Mouse (Mus musculus): ENCODE data around the gene Dync1li1. TPM values are rescaled to one million over a fixed set of nuclear protein-coding genes. Genes with fewer than 3 reads are reported as not detected.

The Dync1li1 gene
- 47.1 TPM for polyA plus RNA-seq (2014; fragmentation: Illumina TruSeq; extraction: RNeasy Lipid Tissue Mini Kit (QIAGEN cat#74804); ENCODE audit: low read depth, low replicate concordance)

DNA sequence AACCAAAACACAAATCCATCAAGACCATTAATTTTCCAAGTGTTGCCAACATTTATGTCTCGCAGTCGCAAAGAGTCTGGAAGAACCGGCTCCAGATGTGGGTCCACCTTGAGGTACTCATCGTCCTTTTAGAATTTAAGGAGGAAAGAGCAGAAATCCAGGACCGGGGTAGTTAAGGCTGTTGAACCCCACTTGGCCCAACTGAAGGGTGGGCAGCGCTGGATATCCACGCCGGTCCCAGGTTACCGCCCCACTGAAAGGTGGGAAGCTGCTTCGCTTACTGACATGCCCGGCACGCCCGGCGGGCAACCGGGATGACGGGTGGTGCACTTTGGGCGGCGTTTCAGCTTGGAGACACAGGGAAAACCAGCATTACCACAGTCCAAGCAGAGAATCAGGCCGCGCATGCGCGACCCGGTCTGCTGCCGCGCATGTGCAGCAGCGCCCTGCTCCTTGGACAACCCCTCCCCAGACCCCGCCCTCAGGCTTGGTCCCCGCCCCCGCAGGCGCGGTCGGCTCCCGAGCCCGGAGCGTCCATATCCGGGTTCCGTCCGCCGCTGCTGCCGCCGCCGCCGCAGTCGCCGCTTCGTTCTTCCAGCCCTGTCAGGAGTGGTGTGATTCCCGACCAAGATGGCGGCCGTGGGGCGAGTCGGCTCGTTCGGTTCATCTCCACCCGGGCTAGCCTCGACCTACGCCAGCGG is at the start of gene Dync1li1:
Gene Dync1li1 (plus strand): TSS at position 539 of the 701 bp plus-strand sequence.

DNA sequence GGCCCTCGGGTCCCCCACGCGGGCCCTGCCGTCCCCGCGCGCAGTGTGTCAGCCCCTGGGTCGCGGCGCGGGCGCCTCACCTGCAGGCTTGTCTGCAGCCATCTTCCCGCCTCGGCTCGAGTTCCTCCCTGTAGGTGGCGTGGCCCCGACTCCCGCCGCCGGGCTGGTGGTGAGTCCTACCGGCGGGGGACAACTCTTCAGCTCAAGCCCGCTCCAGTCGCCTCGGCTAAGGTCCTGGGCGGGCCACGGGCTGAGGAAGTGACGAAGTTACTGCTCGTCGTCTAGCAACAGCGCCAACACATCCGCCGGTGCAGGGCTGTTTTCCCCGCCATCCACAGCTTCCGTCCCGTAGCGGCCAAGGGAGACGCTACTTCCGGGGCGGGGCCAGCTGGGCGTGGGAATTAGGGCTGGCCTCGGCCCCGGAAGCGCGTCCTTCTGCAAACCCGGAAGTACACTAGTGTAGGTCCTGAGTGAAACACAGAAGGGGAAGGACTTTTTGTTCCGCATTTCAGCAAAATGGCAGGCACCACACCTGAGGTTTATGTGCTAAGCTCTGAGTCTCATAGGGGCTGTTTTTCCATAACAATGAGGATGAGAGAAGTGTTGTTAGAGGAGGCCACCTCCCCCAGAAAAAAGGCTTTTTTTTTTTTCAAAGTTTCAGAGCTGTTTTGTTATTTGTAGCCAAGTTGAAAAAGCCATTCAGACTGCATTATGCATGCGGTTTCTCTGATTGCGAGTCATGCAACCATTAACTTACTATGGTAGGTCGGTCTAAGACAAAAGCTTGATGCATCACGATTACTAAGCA is 48.5 kb upstream of the Dync1li1 start, which contains the start of gene Cnot10:
Gene Cnot10 (minus strand): TSS at position 346 of the 808 bp plus-strand sequence.

DNA sequence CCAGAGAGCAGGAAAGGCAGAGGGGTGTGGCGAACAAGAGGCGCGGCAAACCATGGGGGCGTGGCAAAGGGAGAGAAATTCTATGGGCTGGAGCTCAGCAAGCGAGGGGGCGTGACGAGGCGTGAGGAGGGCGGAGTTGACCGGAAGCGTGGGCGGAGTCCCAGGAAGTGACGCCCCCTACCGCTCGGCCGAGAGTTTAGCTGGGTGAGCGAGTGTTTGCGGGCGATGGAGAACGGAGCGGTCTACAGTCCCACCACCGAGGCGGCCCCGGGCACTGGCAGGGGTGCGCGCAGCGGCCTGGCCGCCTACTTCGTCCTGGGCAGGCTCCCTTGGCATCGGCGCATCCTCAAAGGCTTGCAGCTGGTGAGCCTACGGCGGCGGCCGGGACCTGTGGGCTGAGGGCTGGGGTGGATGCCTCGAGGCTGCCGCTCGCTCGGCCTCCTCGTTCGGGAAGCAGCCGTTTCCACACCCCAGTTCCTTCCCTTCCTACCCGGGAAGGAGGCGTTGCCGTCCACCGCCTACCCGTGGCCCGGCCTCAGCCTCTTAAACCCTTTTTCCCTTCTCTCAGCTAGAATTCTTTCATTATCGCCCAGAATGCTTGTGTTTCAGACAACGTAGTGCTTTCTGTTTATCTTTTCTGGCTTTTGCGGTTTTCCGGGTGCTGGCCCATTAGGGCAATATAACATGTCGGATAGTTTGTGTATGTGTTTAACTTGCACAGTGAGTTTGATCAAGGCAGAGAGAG is 42.6 kb downstream of the Dync1li1 start, which contains the start of gene Cmtm6:
Gene Cmtm6 (plus strand): TSS at position 106 of the 745 bp plus-strand sequence.

Other genes starting within 250 kb of the Dync1li1 start
- not detected for gene Ccr4, start 183.9 kb upstream of the Dync1li1 start, polyA plus RNA-seq (2014; fragmentation: Illumina TruSeq; extraction: RNeasy Lipid Tissue Mini Kit (QIAGEN cat#74804); ENCODE audit: low read depth, low replicate concordance)
- gene C130032M10Rik, start 173.1 kb upstream of the Dync1li1 start, polyA plus RNA-seq (2014; fragmentation: Illumina TruSeq; extraction: RNeasy Lipid Tissue Mini Kit (QIAGEN cat#74804); ENCODE audit: low read depth, low replicate concordance): not detected
- gene Trim71, start 124.4 kb upstream of the Dync1li1 start, polyA plus RNA-seq (2014; fragmentation: Illumina TruSeq; extraction: RNeasy Lipid Tissue Mini Kit (QIAGEN cat#74804); ENCODE audit: low read depth, low replicate concordance): not detected
- gene Cnot10, start 48.6 kb upstream of the Dync1li1 start, polyA plus RNA-seq (2014; fragmentation: Illumina TruSeq; extraction: RNeasy Lipid Tissue Mini Kit (QIAGEN cat#74804); ENCODE audit: low read depth, low replicate concordance): 27.2 TPM
- gene Cmtm6, start 42.3 kb downstream of the Dync1li1 start, polyA plus RNA-seq (2014; fragmentation: Illumina TruSeq; extraction: RNeasy Lipid Tissue Mini Kit (QIAGEN cat#74804); ENCODE audit: low read depth, low replicate concordance): 25.8 TPM
- gene Cmtm7, start 93.1 kb downstream of the Dync1li1 start, polyA plus RNA-seq (2014; fragmentation: Illumina TruSeq; extraction: RNeasy Lipid Tissue Mini Kit (QIAGEN cat#74804); ENCODE audit: low read depth, low replicate concordance): 22.8 TPM
- 19.1 TPM for gene Cmtm8, start 155.4 kb downstream of the Dync1li1 start, polyA plus RNA-seq (2014; fragmentation: Illumina TruSeq; extraction: RNeasy Lipid Tissue Mini Kit (QIAGEN cat#74804); ENCODE audit: low read depth, low replicate concordance)
- gene Gpd1l, start 245.2 kb downstream of the Dync1li1 start, polyA plus RNA-seq (2014; fragmentation: Illumina TruSeq; extraction: RNeasy Lipid Tissue Mini Kit (QIAGEN cat#74804); ENCODE audit: low read depth, low replicate concordance): 43.2 TPM